Mouse (Mus musculus) liver, embryonic 14.5 days (tissue): Measurements from ENCODE around the gene Kcnh7. TPM values are rescaled to one million over a fixed set of nuclear protein-coding genes. Genes with fewer than 3 reads are reported as not detected.

Source experiments
- ATAC-seq: fragments of 200-750 bp; cut with Nextera tagmentation; 2 replicates; pipeline ENCODE4 v1.8.0; 2017; ENCODE audit warnings: moderate number of reproducible peaks, mild to moderate bottlenecking, moderate library complexity; ENCODE audit not compliant: insufficient read depth
- DNase-seq, 3 experiments: peaks; one replicate each; pipeline ENCODE4 v3.0.0-alpha.2; 2012 to 2013; ENCODE audit warnings: low read depth in 3 of 3, low spot score in 3 of 3
- H3K27ac ChIP-seq: fragments of 300-500 bp; sonication (generic); 2 replicates; pipeline ENCODE4 v1.5.1; 2014; ENCODE audit warnings: moderate library complexity, mild to moderate bottlenecking, control low read depth, inconsistent platforms
- H3K27me3 ChIP-seq: fragments of 300-500 bp; sonication (generic); 2 replicates; pipeline ENCODE4 v1.6.1; 2014; ENCODE audit warnings: mild to moderate bottlenecking, low read length, moderate library complexity; ENCODE audit not compliant: control insufficient read depth, insufficient read depth
- H3K36me3 ChIP-seq: fragments of 300-500 bp; sonication (generic); replicated peaks from 2 replicates; pipeline ENCODE4 v1.6.1; 2014; ENCODE audit warnings: low read depth; ENCODE audit not compliant: control insufficient read depth, insufficient read depth
- H3K4me1 ChIP-seq, 2 experiments: fragments of 200-500 bp in 1 of 2; fragments of 300-500 bp in 1 of 2; sonication (generic) in 1 of 2; replicated peaks; 2 replicates each; pipeline ENCODE4 v1.6.1; 2012 to 2014; ENCODE audit warnings: antibody characterized with exemption in 1 of 2, inconsistent platforms in 1 of 2, low read length in 1 of 2; ENCODE audit not compliant: control insufficient read depth in 2 of 2, insufficient read depth in 2 of 2
- H3K4me2 ChIP-seq: fragments of 300-500 bp; sonication (generic); 2 replicates; pipeline ENCODE4 v1.6.1; 2014; ENCODE audit warnings: low read depth, mild to moderate bottlenecking, control low read depth, moderate library complexity
- H3K4me3 ChIP-seq, 2 experiments: fragments of 200-500 bp in 1 of 2; fragments of 300-500 bp in 1 of 2; sonication (generic) in 1 of 2; 2 replicates each; pipeline ENCODE4 v1.5.1; 2012 to 2014; ENCODE audit warnings: low read depth in 2 of 2, low read length in 2 of 2, mild to moderate bottlenecking in 2 of 2, control low read depth in 1 of 2, inconsistent platforms in 1 of 2, moderate library complexity in 1 of 2; ENCODE audit not compliant: insufficient read depth in 1 of 2
- H3K9ac ChIP-seq: fragments of 300-500 bp; sonication (generic); replicated peaks from 2 replicates; pipeline ENCODE4 v1.6.1; 2014; ENCODE audit warnings: mild to moderate bottlenecking, control low read depth, moderate library complexity
- H3K9me3 ChIP-seq: fragments of 300-500 bp; sonication (generic); 2 replicates; pipeline ENCODE4 v1.6.1; 2016; ENCODE audit warnings: low read length, mixed read lengths; ENCODE audit not compliant: control insufficient read depth
- CTCF ChIP-seq: IDR thresholded peaks from 2 replicates; pipeline ENCODE4 v1.5.1; 2016; ENCODE audit warnings: antibody characterized with exemption, low read depth, control low read depth
- EP300 ChIP-seq: IDR thresholded peaks from 2 replicates; pipeline ENCODE4 v1.6.1; 2016; ENCODE audit warnings: antibody characterized with exemption, low read depth
- WGBS: fragments of 180-500 bp; shearing (Covaris S2); extraction: QIAGEN DNeasy Blood & Tissue Kit; methylation state at CpG from one replicate; pipeline ENCODE4 v1.1.7; 2014; ENCODE audit not compliant: insufficient replicate concordance; 5-methylcytosine and 5-hydroxymethylcytosine counted together
- polyA plus RNA-seq, 2 experiments: library from polyadenylated mRNA; depleted of rRNA in 1 of 2; stranded (reverse) in 1 of 2; unstranded in 1 of 2; fragments of >200 nt; fragmentation: Nextera tagmentation in 1 of 2; extraction: Ambion mirVana in 1 of 2; gene quantifications; 2 replicates each; pipeline versions ENCODE4 v1.2.1 to v1.2.3; 2012 to 2014

Gene Kcnh7
- polyA plus RNA-seq, 2 experiments = 0.01 to 0.03 TPM

GRCm38 (mm10) chr2:63099676-63100075, 84.4 kb downstream of the Kcnh7 start:
- no peak overlapping the region for H3K27ac ChIP-seq
- no peak for DNase-seq
- no peaks in the 10 kb centered on the region for H3K27me3 ChIP-seq
- no peak overlapping the region for H3K4me3 ChIP-seq
- TF ChIP-seq CTCF = no peak
- no peak for TF ChIP-seq EP300
- ATAC-seq = no peak
- H3K36me3 ChIP-seq = no peaks in the 10 kb centered on the region
- no peaks in the 10 kb centered on the region for H3K4me1 ChIP-seq
- H3K4me2 ChIP-seq = no peak overlapping the region
- H3K9me3 ChIP-seq = no peaks in the 10 kb centered on the region
- H3K9ac ChIP-seq = no peak overlapping the region

DNA sequence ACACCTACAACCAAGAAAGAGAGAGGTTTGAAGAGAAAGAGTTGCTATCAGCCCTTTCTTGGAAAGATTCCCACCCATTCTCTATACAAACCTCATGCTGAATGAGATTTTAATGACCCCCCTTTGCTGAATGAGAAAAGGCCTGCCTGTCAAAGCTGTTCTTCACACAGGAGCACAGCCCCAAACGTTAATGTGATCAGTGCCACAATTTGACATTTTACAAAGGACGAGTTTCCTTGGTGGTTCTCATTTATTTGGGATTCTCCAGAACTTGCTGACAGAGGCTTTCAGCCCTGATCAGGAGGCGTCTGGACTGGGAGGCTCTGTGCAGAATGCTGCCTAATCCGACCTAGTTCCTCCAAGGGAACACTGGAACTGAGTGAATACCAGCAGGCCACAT, 92.3 kb downstream of the Kcnh7 start:
- Histone ChIP-seq H3K4me3 (no peak overlapping the region), H3K4me1 (no peaks in the 10 kb centered on the region), H3K9ac (no peak overlapping the region), H3K27ac (no peak overlapping the region), H3K4me2 (no peak overlapping the region), H3K27me3 (no peaks in the 10 kb centered on the region), H3K9me3 (no peaks in the 10 kb centered on the region), H3K36me3 (no peaks in the 10 kb centered on the region)
- 49% methylated on average over 4 of the region's 4 CpGs for WGBS
- TF ChIP-seq CTCF = no peak
- no peak for TF ChIP-seq EP300
- DNase-seq (no peak), ATAC-seq (no peak)

DNA sequence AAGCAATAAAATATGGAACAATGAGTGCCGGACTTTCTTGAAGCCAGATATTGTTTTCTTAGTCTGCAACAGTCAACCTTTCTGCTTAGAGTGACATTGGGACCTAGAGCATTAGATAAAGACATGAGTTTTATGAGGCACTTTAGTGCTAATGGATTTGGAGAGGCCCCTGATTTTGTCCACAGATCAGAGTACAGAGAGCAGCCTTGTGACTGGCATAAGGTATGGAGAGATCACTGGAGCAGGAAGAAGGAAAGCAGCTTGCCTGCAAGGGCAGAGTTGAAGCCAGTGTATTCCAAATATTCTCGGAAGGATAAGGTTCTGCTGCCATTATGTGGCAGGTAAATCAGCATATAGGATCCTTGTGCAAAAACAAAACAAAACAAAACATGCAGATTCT, 93.6 kb downstream of the Kcnh7 start:
- Histone ChIP-seq H3K4me3 (no peak overlapping the region), H3K27me3 (no peaks in the 10 kb centered on the region), H3K9ac (no peak overlapping the region), H3K36me3 (no peaks in the 10 kb centered on the region), H3K9me3 (no peaks in the 10 kb centered on the region), H3K4me2 (no peak overlapping the region), H3K27ac (no peak overlapping the region), H3K4me1 (no peaks in the 10 kb centered on the region)
- 40% methylated on average over 2 of the region's 2 CpGs for WGBS
- ATAC-seq (no peak), DNase-seq (no peak)
- TF ChIP-seq EP300 (no peak), CTCF (no peak)

DNA sequence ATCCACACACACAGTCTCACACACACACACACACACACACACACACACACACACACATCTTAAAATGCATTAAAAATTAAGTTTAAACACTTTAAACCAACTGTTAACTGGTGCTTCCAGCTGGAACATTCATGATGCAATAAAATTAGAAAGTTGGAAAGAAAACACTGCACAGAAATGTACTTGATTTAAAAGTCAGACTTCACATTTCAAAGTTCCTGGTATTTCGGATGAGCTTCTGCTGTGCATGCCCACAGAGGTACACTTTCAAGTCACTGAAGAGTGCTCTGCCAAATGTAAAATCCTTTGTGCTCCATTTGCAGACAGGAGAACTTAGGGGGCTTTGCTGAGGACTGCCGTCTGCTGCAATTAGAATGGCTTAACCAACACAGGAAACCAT, 125.7 kb downstream of the Kcnh7 start:
- H3K4me2 ChIP-seq = no peak overlapping the region
- DNase-seq (no peak), ATAC-seq (no peak)
- H3K27me3 ChIP-seq = no peaks in the 10 kb centered on the region
- TF ChIP-seq CTCF (no peak), EP300 (no peak)
- H3K27ac ChIP-seq = no peak overlapping the region
- H3K4me3 ChIP-seq = no peak overlapping the region
- H3K4me1 ChIP-seq = no peaks in the 10 kb centered on the region
- H3K9ac ChIP-seq = no peak overlapping the region
- H3K36me3 ChIP-seq = no peaks in the 10 kb centered on the region
- H3K9me3 ChIP-seq = no peaks in the 10 kb centered on the region
- WGBS = 55% methylated on average over 2 of the region's 2 CpGs

DNA sequence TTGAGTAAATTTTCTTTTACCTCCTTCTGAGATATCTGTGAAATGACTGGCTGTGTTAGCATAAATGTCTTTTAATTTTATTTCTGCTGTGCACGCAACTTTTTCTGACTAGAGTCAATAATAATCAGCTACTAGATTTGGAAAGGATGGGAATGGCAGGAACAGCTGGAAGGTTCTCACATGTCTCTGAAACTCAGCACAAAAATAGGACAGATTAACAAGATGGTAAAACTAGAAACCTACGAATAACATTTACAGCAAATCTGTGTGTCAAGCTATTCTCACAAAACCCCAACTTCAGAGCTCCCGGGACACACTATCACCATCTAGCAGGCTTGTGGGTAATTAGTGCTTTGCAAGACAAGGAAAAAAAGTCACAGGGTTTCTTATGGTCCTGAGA, 134.2 kb downstream of the Kcnh7 start:
- no peaks in the 10 kb centered on the region for H3K27me3 ChIP-seq
- DNase-seq (no peak), ATAC-seq (no peak)
- H3K9me3 ChIP-seq = no peaks in the 10 kb centered on the region
- no peaks in the 10 kb centered on the region for H3K4me1 ChIP-seq
- no peaks in the 10 kb centered on the region for H3K36me3 ChIP-seq
- H3K4me2 ChIP-seq = no peak overlapping the region
- no peak overlapping the region for H3K27ac ChIP-seq
- WGBS = 61% methylated on average over 3 of the region's 3 CpGs
- TF ChIP-seq CTCF (no peak), EP300 (no peak)
- H3K4me3 ChIP-seq = no peak overlapping the region
- no peak overlapping the region for H3K9ac ChIP-seq

DNA sequence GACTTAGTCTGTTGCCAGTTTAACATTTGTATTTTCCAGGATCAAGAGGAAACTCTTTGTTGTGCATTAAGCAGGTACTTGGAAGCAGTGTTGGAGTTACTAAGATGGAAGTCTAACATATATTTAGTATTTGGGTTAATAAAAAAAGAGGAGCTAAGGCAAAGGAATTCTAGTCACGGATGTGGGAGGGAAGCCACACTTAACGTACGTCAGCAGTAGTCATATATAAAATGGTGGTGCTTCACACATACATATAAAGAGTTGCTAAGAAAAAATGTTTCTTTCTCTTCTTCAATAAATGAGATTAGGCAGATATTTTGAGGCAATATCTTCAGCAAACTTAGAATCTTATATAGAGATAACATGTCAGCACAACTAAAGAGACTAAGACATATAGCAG, 144.4 kb downstream of the Kcnh7 start:
- no peaks in the 10 kb centered on the region for H3K36me3 ChIP-seq
- no peak for ATAC-seq
- H3K4me2 ChIP-seq = no peak overlapping the region
- no peak overlapping the region for H3K9ac ChIP-seq
- 58% methylated on average over 3 of the region's 3 CpGs for WGBS
- no peak overlapping the region for H3K27ac ChIP-seq
- H3K4me3 ChIP-seq = no peak overlapping the region
- no peaks in the 10 kb centered on the region for H3K27me3 ChIP-seq
- H3K4me1 ChIP-seq = no peaks in the 10 kb centered on the region
- no peak for DNase-seq
- no peak for TF ChIP-seq EP300
- no peak for TF ChIP-seq CTCF
- H3K9me3 ChIP-seq = no peaks in the 10 kb centered on the region
